Mouse (Mus musculus) CD4-positive, CD25-positive, alpha-beta regulatory T cell, adult 2 months (primary cell): ENCODE measurements at regions not wholly inside any gene's neighbourhood (a gene's known extent, or its start where the extent isn't known, plus 50 kb on each side); places are given as distances from the start of the nearest gene placed in this dataset.

ENCODE experiments used
- DNase-seq: peaks from one replicate; pipeline ENCODE4 v3.0.0-alpha.2; 2012; ENCODE audit warnings: low read depth, low spot score

DNA sequence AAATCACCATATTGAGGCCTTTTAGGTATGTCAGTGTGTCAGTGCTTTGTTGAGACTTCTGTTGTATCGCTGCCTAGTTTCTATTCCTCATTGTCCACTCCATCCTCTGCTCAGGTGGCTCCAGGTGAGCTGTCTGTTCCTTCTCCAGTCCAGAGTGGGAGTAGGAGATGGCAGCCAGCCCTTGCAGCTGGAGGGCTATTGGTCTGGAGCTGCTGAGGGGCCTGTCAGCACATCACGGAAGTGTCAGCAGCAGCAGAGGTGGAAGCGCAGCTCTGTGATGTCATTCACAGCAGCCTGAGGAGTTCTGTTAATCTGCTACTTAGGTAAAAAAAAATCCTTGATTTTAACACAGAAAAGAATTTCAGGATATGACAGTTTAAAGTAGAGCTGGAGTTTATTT lies 126.0 kb upstream of the Adra1b start:
- no peak for DNase-seq

GRCm38 (mm10) chr11:44046083-44046482 lies 145.1 kb upstream of the Adra1b start:
- no peak for DNase-seq

DNA sequence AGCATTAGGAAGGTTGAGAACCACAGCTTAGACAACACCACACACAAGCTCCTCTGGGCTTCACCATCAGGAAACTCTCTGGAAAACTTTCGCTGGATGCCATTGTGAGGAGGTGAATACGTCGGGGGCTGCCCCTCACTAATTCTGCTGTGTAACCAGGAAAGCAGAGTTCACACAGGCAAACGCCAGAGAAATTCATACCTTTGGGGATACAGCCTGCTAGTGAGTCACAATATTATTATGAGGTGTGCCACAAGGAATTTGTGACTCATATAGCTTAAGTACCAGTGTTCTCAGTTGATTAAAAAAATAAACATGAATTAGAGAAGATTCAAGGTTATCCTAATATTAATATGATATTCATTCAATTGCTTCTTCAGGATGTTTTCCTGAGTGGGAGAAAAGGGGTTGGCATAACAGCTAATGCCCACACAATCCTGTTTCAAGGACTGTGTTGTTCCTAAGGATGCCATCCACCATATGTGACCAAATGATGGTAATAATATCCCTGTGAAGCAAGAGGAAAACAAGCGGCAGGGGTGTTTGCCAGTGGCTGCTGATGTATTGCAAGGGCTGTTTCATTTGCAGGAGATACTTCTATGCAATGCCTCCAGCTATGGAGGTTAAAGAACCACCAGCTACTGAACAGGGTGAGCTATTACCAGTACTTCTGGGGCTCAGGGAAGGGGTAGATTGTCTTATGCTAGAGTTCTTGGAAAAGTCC lies 148.4 kb upstream of the Adra1b start:
- DNase-seq, result no peak

- DNase-seq, result no peak
These were observed 151.5 kb upstream of the Adra1b start for GRCm38 (mm10) chr11:44052481-44052880.

DNA sequence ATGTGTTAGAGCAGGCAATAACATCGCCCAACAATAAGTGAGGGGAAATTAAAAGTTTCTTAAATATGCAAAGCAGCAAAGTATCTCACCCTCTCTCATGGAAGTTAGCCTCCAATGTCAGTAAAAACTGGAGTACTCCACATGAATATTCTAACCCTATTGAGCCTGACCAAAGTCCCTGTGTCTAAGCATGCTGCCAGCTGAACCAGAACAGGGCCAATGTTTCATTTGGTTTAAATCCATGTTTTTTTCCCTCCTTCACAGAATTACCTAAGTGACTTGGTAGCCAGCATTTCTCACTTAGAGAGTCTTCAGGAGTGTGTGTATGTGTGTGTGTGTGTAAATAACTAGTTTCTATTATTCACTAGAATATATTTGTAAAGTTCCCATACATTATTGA lies 161.4 kb upstream of the Adra1b start:
- DNase-seq, result no peak

DNA sequence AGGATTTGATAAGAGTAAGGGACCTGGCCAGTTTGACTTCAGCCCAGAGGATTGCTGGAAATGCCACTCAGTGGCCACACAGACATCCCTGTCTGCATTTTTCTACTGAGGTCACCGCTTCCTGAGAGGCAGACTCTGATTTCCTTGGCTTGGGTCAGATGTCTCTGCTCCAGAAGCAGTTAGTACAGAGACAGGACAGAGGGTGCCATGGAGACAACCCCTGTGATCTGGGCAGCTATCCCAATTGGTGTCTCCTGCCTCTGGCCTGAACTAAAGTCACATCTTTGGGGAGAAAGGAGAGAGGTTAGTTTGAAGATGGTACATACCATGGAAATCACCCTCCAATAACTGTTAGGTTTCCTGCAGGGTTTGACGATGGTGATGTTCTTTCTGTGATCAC lies 165.2 kb upstream of the Adra1b start:
- DNase-seq, result no peak

DNA sequence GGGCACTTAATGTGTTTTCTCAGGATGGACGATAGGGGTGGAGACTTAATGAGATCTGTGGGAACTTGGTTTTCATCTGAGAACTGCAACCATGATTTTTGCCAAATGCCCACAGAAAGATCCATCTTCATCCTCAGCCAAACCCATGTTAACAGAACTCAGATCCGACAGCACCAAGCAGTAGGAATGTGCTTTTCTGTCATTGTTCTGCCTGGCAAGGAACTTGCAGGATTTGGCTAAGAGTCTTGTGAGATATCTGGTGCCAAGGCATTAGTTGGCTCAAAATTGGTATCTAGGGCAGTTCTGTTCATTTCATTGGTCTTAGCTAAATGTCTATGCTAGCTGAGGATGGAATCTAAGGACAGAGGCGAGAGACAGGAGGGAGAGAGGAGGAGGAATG lies 182.7 kb upstream of the Adra1b start:
- DNase-seq, result no peak

GRCm38 (mm10) chr11:44086951-44087350 lies 185.9 kb upstream of the Adra1b start:
- peak; percentile 51 for DNase-seq

GRCm38 (mm10) chr11:44089514-44089913 lies 188.5 kb upstream of the Adra1b start:
- DNase-seq, result no peak

DNA sequence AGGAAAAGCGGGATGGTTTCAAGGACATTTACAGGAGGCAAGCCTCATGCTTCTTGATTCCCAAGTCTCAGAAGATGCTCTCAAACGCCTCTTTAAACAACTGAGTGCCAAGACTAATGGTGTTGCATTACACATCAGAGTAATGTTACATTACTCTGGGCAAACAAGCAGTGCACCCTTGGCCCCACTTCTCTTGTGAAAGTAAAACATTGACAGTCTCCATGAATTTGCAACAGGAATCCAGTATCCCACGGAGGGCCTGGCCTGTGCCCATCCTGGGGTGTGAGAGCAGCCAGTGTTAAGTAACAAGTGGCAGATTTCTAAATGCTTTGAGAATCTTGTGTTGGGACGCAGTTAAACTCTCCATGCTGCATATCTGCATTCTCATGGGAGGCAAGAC lies 194.3 kb upstream of the Adra1b start:
- DNase-seq, result no peak

GRCm38 (mm10) chr11:44103188-44103840 lies 202.3 kb upstream of the Adra1b start:
- no peak for DNase-seq

DNA sequence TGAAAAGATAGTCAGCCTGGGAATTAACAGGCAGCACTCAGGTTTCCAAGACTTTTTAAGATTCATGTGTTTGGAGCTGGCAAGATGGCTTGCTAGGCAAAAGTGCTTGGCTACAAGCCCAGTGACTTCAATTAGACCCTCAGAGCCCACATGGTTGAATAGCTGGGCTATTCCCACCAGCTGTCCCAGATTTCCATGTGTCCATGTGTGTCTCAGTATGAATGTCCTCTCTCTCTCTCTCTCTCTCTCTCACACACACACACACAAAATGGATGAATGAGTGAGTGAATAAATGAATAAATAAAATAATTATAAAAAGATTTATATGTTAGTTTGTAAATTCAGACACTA lies 202.8 kb upstream of the Adra1b start:
- no peak for DNase-seq

- no peak for DNase-seq
These were observed 205.2 kb upstream of the Adra1b start for GRCm38 (mm10) chr11:44106231-44106630.

DNA sequence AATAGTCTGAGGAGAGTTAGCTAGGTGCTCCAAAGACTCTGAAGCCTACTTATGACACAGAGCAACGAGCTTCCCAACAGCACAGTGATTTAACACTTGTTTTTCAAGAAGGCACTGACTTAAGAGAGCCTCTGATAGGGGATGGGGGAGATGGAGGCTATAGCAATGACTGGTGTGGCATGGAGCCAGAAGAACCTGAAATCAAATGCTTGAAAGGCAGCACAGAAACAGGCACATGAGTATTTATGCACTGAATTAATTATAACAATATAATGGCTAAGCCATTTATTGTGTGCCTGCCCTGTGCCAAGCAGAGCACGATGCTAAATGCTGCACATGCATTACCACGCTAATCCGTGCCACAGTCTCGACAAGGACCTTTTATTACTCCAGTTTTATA lies 210.5 kb upstream of the Adra1b start:
- no peak for DNase-seq

DNA sequence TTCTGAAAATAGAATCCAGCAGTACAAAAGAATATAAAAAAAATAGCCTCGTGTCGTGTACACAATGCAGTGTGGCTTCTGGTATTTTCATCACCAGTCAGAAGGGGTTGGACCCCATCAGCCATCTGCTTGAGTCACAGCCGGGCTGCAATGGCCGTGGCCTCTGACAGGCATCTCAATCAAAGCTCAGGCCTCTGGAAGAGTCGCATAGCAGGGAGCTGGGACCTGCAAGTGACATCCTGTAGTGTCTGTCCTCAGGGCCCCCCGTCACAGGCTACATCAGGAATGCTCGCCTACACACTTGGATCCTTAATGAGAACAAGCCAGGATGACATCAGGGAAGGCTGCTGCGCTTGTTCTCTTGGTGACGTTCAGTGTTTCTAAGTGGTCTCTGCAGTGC lies 226.1 kb upstream of the Adra1b start:
- no peak for DNase-seq

- DNase-seq, result no peak
These were observed 227.5 kb upstream of the Adra1b start for GRCm38 (mm10) chr11:44128481-44128880.

DNA sequence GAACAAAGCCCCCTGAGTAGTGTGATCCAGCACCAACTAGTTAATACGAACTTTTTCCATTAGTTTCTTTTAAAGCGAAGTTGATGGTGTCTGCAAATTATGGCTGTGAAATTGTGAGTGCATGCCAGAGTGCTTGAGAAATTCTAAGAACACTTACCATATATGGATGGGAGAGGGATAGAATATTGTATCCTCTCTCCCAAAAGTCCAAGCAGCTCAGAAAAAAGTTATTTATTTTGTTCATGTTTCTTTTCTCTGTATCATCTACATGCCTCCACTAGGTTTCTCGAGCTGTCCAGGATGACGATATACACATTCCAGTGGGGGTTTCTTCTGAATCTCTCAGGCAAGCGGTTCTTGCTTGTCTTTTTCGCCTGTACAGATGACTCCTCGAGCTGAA lies 232.2 kb upstream of the Adra1b start:
- DNase-seq, result no peak

DNA sequence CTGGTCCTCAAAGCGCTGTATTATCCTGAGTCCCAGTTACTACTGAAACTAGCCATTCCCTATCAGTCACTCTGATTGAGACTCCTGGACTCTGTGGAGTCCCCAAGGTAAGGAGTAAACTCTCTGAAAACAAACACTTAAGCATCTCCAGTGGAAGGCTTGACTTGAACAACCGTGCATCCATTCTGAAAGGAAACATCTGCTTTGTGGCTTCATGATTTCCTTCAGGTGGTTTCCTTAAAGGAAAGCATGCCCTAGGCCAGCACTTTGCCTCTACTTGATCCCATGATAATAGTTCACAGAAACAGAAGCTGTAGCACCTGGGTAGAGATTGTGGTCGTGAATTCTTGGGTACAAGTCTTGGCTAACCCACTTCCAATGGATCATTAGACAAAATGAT lies 235.0 kb upstream of the Adra1b start:
- no peak for DNase-seq

- DNase-seq, result no peak
These were observed 242.0 kb upstream of the Adra1b start for GRCm38 (mm10) chr11:44142996-44143395.

GRCm38 (mm10) chr11:44144477-44144876 lies 243.5 kb upstream of the Adra1b start:
- no peak for DNase-seq

DNA sequence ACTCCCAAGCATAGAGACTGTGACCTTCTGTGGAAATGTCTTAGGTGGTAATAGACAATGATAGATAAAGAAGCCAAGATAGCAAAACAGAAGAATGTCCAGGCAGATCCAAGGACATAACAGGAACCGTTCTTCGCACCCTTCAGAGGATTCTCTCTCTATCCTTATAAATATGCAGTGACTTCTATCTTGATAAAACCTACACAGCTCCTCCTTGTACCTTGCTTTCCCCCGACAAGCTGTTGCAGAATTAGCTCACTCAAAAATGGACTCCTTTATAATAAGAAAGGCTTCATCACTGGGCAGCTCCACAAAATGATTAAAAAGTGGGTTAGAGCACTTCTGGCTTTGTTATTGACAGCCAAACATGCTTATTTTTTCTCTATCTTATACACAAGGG lies 245.4 kb upstream of the Adra1b start:
- DNase-seq, result no peak

GRCm38 (mm10) chr11:44153576-44153975 lies 246.3 kb upstream of the Il12b start:
- no peak for DNase-seq

DNA sequence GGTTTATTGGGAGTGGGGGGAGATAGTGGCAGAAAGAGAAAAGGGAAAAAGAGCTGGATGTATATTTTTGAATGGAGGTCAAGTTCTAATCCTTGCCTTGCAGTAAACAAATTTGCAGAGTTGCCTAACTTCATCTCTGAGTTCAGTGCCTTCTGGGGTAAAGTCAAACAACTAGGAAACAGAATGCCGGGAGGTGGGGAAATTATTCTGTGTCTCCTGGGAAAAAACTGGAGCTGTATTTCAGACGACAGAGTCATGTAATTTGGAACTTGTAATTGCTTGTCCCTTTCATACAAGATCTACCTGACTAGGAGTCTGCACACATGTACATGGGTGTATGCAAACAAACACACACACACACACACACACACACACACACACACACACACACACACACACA lies 244.3 kb upstream of the Il12b start:
- DNase-seq, result no peak

DNA sequence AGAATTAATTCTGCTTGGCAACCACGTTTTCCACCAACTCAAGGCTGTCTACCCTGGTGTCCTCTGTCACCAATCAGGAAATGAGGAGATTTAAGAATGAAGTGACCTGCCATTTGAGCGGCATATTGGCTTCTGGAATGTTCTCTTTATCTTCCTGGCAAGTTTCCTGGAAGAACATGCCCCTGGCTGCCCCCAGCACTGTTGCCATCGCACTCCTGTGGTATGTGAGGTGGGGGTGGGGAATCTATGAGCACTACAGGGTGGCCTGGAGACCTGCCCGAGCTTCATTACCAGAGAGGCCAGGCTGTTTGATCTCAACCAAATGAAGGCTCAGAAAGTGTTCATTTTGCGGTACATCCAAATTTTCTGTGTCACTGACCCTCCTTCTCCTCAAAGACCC lies 243.8 kb upstream of the Il12b start:
- DNase-seq, result no peak
